Mouse (Mus musculus) gastrocnemius, postnatal 10 days (tissue): Measurements from ENCODE around the gene Cadm3. TPM values are rescaled to one million over a fixed set of nuclear protein-coding genes. Genes with fewer than 3 reads are reported as not detected.
"Not testable (repeated sequence)": the region's sequence is repeated elsewhere in the genome, so short reads cannot be mapped to it uniquely, and the experiment has no call there.

Experiments
- DNase-seq: peaks from one replicate; pipeline ENCODE4 v3.0.0; 2021; ENCODE audit warnings: mixed read lengths
- total RNA-seq, 2 experiments: library from RNA; stranded (reverse); gene quantifications; 2 replicates each; pipeline ENCODE4 v1.2.3; 2021

The Cadm3 gene
- total RNA-seq, 2 experiments from 2014 or later = 22.9 to 31.4 TPM

DNA sequence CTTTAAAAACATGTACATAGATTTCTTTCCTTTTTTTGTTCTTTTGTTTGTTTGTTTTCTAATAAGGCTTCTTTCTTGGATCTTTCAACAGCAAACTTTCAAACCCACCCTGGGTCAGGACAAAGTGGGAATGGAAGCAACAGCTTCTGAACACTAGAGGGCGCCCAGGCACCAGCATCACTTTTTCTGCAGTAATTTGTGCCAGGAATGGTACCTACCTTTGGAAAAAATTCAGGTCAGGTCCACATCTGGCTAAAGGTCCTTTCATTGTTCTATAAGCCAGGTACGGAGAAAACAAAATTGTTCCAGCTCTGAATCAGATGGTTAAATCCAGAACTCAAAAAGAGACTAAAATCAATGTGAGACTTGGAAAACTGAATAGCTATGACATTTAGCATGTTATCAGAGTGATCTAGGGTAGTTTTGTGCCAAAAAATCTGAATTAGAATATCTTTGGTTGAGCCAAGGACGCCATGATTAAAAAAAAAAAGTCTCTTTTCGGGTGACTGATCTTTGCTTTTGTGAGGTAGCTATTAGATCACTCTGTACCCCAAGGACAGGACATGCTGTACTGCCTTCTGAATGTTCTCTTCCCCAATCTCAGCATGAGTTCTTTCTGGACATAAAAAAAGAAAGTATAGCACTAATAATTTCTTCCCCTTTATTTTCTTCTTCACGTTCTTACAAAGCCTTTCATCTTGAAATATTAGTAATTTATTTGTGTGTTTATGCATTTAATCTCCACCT, 43.5 kb downstream of the Cadm3 start:
- DNase-seq = peak; percentile 22

DNA sequence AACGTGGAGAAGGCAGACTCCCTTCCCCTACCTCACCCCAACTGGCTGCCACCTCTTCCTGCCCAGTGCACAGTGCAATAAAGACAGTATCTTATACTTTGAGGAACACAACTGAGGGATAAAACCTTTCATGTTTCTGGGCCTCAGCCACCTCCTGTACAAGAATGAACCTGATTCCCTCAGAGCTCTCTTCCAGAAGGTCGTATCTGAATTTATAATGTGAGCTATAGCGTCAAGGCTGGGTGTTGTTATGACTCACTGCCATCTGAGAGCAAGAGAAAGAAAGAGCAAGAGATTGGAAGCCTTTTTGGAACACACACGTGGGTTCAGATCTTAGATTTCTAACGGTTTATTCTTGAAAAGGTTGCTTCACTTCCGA, 45.3 kb downstream of the Cadm3 start:
- DNase-seq = no peak

DNA sequence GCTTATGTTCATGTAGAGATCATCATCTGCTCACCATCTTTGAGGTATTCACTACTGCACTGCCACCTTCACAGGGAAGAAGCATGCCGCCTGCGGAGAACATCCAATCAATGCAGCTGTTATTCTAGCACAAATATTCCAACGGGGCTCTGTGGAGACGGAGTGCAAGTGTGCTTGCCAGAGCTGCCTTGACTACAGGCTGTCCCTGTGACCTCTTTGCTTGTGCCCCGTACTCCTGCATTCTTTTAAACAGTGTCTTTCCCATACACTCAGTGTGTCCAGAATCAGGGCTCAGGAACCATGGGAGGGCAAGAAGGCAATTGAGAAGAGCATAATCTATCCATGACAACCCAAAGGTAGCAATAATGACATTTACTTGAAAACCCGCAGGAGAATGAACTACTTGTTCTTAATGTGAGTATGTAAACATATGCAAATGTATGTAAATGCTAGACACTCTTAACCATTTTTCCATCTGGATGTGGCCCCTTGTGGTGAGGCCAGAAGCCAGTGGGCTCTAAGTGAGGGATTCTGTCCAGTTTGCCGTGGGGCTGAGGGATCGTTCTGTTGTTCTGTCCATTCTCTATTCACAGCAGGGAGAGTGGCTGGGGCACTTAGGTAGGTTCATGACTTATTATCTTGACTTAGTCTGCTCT, 45.8 kb downstream of the Cadm3 start:
- DNase-seq = no peak

DNA sequence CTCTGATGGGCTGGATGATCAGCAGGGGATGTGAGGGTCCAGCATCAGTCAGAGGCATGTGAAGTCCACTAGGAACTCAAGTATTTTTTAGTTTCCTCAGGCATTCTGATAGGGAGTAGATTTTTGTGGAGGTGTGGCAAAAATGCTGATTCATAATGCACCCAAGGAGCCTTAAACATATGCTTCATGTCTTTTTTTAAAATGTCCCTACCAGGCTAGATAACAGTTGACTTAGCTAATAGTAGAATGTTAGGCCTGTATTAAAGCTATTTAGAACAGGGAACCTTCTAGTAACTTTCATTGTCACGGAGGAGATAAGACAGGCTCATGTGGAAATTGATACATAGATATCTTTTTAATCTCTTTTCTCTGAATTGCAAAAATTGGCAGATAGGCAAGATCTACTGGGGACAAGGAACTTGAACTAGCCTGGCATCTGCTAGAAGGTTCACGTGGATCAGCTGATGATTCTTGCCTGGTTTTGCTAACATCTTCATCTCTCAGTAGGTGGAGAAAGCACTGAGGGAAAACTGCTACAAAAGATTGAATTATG, 49.5 kb downstream of the Cadm3 start:
- no peak for DNase-seq

DNA sequence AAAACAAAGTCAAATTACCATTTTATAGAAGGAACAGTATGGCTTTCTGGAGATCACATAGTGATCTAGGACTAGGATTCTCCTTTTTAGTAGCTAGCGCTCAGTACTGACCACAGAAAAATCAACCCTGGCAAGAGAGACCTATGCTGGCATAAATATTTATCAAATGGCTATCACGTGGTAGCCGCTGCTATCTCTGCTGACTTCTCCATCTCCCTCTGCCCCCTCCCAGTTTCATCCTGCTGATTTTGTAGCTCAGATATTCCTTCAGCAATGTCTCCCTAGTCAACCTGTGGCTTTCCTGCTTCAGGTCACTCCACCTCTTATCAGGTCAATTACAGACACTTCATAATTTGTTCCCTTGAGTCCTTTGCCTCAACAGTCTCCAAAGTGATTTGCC, 51.8 kb downstream of the Cadm3 start:
- no peak for DNase-seq

DNA sequence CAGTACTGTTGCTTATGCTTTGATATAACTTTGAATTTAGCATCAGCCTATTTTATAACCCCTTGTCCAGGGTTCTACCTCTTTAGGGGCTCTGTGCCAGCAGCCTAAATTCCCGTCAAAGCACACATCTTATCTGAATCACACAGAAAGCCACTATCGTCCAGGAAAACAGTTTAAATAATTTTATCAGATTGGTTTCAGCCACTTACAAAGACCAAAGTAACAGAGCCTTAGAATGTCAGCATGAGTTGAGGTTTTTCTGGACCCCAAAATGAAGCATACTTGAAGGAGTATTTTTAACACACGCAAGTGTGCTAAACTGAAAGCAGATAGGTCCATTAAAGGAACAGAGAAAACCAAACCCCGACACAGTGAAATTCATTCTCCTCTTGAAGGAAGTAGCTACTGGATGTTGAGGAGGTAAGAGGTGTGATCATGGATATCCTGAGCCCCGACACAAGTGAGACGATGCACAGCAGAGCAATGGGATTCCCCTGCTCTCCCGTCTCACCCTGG, 53.9 kb downstream of the Cadm3 start:
- not testable (repeated sequence) for DNase-seq

DNA sequence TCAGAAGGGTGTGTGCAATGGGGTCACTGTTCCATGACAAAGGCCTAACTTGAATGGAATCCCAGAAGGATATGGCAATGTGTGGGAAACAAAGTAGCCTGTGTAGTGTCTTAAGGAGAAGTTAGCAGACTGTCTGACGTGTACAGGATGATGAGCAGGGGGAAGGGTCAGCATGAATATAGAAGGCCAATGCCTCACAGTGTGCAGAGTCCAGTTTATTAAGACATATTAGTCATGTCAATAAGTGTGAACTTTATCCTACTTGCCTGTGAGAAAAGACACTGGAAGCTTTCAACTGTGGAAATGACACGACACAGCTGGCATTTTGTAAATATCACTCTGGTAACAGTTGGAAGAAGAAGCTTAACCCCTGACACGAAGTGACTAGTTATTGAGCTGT, 64.7 kb downstream of the Cadm3 start:
- not testable (repeated sequence) for DNase-seq

Other genes starting within 250 kb of the Cadm3 start
- not detected for gene Olfr1408, start 230.3 kb downstream of the Cadm3 start, total RNA-seq
- gene Olfr1406, start 177.1 kb downstream of the Cadm3 start, total RNA-seq = not detected
- gene Olfr218, start 169.9 kb downstream of the Cadm3 start, total RNA-seq = not detected
- not detected for gene Olfr1404, start 155.3 kb downstream of the Cadm3 start, total RNA-seq
- under 1 TPM in 1 of 2 experiments, not detected in 1; 0.54 TPM for gene Fcer1a, start 140.5 kb downstream of the Cadm3 start, total RNA-seq
- not detected for gene Olfr418, start 101.7 kb downstream of the Cadm3 start, total RNA-seq
- not detected for gene Mptx2, start 89.9 kb downstream of the Cadm3 start, total RNA-seq
- gene Ackr1, start 33.9 kb downstream of the Cadm3 start, total RNA-seq = 10 to 100 TPM in 1 of 2 experiments, 1 to 10 TPM in 1; 8.4 to 11.3 TPM
- 1 to 10 TPM in 1 of 2 experiments, under 1 TPM in 1; 0.26 to 1.0 TPM for gene Aim2, start 16.8 kb downstream of the Cadm3 start, total RNA-seq
- gene Ifi206, start 123.3 kb upstream of the Cadm3 start, total RNA-seq = not detected
- not detected for gene Ifi214, start 168.3 kb upstream of the Cadm3 start, total RNA-seq
- gene Ifi213, start 231.6 kb upstream of the Cadm3 start, total RNA-seq = not detected